Mouse (Mus musculus) cerebellum, adult 9-11 months (tissue): ENCODE measurements around the gene Sept5.

Experiments
- DNase-seq: peaks from one replicate; pipeline ENCODE4 v3.0.0; 2022

Gene Sept5

GRCm38 (mm10) chr16:18629390-18630231, at the start of gene Sept5:
Sept5 (minus strand) TSS chr16:18629954.
- peak; percentile 86 for DNase-seq

GRCm38 (mm10) chr16:18679112-18679511, 49.4 kb upstream of the Sept5 start:
- no peak for DNase-seq

DNA sequence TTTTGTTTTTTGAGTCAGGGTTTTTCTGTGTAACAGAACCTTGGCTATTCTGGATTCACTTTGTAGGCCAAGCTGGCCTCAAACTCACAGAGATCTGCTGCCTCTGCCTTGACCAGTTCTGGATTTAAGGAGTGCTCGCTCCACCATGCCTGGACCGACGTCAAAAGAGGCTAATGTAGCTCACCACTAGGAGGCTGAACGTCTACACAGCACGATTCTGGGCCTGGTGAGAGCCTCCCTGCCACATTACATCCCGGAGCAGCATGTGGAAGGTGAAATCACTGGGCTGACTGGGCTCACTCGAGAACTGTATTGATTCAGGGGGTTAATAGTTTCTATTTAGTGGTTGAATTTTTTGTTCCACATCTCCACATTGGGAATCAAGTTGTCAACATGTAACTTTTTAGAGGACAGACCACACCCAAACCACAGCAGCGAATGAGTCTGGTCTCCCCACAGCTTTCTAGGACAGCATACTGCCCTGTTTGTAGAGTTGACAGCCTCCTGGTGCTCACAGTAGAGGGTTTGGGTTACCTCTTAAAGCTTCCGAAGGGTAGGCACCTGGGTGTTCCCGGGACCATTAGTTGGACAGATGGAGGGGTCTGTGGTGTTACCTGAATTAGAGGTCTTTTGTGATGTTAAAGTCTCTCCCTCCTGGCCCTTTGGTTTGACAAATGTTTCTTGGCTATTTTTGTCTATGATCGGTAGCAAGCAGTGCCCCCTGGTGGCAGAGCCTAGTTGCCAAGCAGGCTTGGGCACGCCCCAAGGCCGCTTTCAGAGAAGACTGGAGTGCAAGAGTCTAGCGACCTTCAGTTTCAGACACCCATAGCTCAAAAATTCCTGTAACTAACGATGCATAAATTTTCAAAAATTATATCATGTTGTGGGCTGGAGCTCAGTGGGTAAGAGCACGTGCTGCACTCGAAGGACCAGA, 48.3 kb upstream of the Sept5 start:
- DNase-seq, result peak; percentile 40

- no peak for DNase-seq
Measured at GRCm38 (mm10) chr16:18673005-18673404, 43.3 kb upstream of the Sept5 start.

- DNase-seq, result no peak
Measured at GRCm38 (mm10) chr16:18672027-18672426, 42.3 kb upstream of the Sept5 start.

- no peak for DNase-seq
Measured at GRCm38 (mm10) chr16:18669914-18670313, 40.2 kb upstream of the Sept5 start.

- DNase-seq, result no peak
Measured at GRCm38 (mm10) chr16:18658597-18658996, 28.8 kb upstream of the Sept5 start.

DNA sequence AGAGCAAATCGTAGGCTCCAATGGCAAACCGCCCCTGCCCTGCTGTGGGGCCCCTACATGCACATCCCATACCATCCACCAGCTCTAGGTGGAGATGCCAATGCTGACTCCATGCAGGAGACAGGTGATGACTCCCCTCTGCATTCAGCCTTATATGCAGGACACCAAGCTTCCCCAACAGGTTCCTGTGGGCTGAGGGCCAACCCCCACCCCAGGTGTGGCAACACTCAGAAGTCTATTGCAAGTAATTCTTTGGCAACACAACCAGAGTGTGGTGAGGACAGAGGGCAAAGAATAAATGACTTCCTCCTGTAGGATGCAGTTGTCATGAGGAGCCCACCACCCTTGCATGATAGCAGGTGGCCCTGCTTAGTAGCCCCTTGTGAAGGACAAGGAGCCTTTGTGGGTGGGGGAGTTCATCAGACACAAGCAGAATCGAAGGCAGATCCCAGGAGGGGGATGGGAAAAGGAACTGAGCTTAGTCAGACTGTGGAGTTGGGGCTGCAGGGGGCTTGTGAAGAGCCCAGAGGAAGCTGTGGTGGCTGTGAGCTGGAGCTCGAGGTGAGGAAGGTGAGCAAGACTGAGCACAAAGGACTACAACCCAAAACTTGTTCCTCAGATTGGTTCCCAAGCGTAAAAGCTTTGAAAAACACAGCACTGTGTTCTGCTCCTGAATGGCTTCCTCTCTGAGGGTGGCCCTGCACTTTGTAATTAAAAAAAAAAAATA, 25.8 kb upstream of the Sept5 start:
- no peak for DNase-seq

- DNase-seq, result no peak
Measured at GRCm38 (mm10) chr16:18653290-18654160, 23.8 kb upstream of the Sept5 start.

DNA sequence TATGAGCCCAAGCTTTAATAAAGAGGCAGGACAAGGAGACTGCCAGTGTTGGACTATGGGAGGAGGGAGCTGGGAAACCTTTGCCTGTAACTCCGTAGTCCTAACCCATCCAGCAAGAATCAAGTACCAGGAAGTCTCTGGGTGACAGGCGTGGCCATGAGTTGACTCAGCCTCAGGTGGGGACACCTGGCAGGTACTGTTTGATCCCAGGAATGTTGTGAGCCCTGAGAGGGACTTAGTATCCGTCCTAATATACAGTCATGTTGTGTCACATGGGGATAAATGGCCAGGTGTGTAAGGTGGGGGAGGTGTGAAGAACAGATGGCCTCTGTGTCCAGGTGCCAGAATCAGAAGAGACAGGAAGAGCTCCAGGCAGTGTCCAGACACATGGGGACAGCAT, 19.4 kb upstream of the Sept5 start:
- no peak for DNase-seq

- no peak for DNase-seq
Measured at GRCm38 (mm10) chr16:18645329-18645728, 15.6 kb upstream of the Sept5 start.

- DNase-seq, result no peak
Measured at GRCm38 (mm10) chr16:18644485-18644884, 14.7 kb upstream of the Sept5 start.

DNA sequence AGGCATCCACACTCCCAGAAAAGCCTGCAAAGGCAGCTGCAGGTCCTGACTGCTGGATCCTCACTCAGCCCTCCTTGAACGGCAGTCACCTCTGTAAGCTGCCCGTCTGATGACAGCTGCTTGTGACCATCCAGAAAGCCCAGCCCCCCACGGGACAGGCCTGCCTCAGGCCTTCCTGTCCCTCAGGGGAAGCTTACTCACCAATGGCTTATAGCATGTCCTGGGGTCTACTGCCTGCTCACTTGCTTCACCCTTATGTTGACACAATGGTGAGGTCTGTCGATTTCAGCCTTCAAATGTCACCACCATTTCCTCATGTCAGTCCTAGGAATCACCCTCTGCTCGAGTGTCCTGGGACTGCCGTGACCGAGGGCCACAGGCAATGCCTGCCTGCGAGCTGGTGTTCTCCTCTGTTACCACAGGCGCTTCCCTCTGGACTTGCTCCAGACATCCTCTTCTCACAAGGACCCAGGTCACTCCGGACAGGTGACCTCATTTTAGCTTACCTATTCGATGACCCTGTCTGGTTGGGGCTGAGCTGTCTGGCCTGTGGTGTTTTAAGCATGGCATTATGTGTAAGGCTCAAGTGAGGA, 13.7 kb upstream of the Sept5 start:
- no peak for DNase-seq

- no peak for DNase-seq
Measured at GRCm38 (mm10) chr16:18642897-18643296, 13.1 kb upstream of the Sept5 start.

GRCm38 (mm10) chr16:18642291-18642690, 12.5 kb upstream of the Sept5 start:
- no peak for DNase-seq

DNA sequence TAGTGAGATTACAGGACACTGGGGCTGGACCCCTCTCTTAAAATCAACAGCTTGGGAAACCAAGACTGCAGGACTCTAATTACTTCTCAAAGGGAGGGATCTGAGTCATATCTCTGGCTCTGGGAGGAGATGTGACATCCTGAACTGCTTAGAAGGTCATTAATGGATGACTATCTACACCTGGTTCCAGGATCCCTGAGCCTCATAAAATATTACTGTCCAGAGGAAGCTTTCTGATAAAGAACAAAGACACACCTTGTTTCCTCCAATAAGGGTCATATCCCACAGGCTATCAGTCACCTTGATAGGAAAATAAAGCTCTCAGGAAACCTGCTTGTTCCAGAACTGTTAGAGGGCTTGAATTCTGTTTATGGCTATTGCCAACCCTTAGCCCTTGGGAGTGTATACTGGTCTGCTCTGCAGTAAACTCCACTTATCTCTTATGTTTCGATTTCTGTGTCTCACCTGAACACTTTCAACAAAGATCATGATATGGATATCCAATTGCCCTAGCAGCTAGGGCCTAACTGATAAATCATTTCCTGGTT, 9.7 kb upstream of the Sept5 start:
- DNase-seq, result no peak

GRCm38 (mm10) chr16:18638396-18638795, 8.6 kb upstream of the Sept5 start:
- DNase-seq, result no peak

DNA sequence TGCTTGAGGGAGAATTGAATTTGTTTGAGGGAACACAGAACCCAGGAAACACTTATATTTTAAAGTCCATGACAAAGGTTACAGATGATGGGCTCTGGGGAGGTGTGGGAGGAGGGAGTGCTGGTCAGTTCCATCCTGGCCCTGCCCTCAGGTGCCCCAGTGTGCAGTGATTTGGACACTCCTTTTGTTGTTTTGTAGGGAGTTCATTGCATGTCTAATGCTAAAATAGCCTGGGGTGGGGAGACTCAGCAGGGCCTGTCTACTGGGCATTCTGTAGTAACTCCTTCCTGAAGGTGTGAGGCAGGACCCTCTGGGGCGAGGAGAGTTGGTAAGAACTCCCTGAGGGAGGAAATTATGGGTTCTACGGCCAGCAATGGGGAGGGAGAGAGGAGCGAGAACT, 7.0 kb upstream of the Sept5 start:
- DNase-seq, result no peak

- no peak for DNase-seq
Measured at GRCm38 (mm10) chr16:18636401-18636800, 6.6 kb upstream of the Sept5 start.

DNA sequence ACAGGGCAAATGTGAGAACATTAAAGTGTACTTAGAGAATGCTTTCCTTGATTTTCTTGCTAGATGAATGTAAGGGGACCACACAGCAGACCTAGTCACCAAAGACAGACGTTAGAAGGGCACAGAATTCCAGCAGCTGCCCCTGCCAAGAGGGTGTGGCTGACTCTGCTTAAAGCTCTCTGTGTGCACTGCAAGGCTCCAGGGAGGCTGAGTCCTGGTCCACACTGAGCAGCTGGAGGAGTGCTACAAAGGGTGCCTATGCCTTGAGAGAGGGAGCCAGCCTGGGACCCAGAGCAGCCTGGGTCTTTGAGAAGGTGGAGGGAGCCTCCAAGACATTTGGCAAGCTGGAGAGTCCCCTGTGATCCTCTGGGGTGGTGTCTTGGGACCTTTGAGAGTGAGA, 3.6 kb upstream of the Sept5 start:
- no peak for DNase-seq

DNA sequence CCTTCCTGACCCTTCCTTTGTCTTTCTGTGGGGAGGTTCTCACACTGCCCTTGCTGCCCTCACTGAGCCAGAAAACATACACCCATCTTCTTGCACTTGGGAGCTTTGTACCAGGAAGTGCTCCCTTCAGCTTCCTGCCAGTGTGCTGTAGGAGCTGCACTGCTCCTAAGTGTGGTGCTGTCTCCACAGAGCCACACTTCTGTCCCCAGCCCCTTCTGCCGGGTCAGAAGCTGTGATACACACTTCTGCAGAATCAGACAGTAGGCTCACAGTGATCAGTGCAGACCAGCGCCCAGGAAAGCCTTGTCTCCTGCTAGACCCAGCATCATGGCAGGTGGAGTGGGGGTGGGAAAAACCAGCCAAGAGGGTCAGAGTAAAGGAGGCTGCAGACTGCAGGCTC, 3.1 kb upstream of the Sept5 start:
- DNase-seq, result peak; percentile 3
